Mouse (Mus musculus) hindbrain, embryonic 14.5 days (tissue): ENCODE data around the gene Scrn3. TPM values are rescaled to one million over a fixed set of nuclear protein-coding genes. Genes with fewer than 3 reads are reported as not detected.

Experiments used
- ATAC-seq: fragments of 200-750 bp; cut with Nextera tagmentation; 2 replicates; pipeline ENCODE4 v1.8.0; 2017; ENCODE audit warnings: moderate number of reproducible peaks, mild to moderate bottlenecking, moderate TSS enrichment, moderate library complexity; ENCODE audit not compliant: low FRiP score
- DNase-seq: peaks from one replicate; pipeline ENCODE4 v3.0.0-alpha.2; 2015; ENCODE audit warnings: low spot score
- H3K27ac ChIP-seq: fragments of 300-500 bp; sonication (generic); 2 replicates; pipeline ENCODE4 v1.5.1; 2014; ENCODE audit warnings: mild to moderate bottlenecking, moderate library complexity
- H3K27me3 ChIP-seq: fragments of 300-500 bp; sonication (generic); 2 replicates; pipeline ENCODE4 v1.6.1; 2014; ENCODE audit warnings: mild to moderate bottlenecking, low read length, mixed read lengths; ENCODE audit not compliant: control insufficient read depth, insufficient read depth
- H3K36me3 ChIP-seq: fragments of 300-500 bp; sonication (generic); replicated peaks from 2 replicates; pipeline ENCODE4 v1.6.1; 2014; ENCODE audit not compliant: control insufficient read depth, insufficient read depth
- H3K4me1 ChIP-seq: fragments of 300-500 bp; sonication (generic); replicated peaks from 2 replicates; pipeline ENCODE4 v1.6.1; 2014; ENCODE audit warnings: antibody characterized with exemption, low read length, mixed read lengths; ENCODE audit not compliant: control insufficient read depth, insufficient read depth
- H3K4me2 ChIP-seq: fragments of 300-500 bp; sonication (generic); replicated peaks from 2 replicates; pipeline ENCODE4 v1.6.1; 2014; ENCODE audit warnings: mild to moderate bottlenecking, moderate library complexity
- H3K4me3 ChIP-seq: fragments of 300-500 bp; sonication (generic); replicated peaks from 2 replicates; pipeline ENCODE4 v1.5.1; 2014; ENCODE audit warnings: mild to moderate bottlenecking, low read length
- H3K9ac ChIP-seq: fragments of 300-500 bp; sonication (generic); 2 replicates; pipeline ENCODE4 v1.6.1; 2014
- H3K9me3 ChIP-seq: fragments of 300-500 bp; sonication (generic); 2 replicates; pipeline ENCODE4 v1.6.1; 2016; ENCODE audit warnings: low read length; ENCODE audit not compliant: control insufficient read depth
- WGBS: fragments of 180-500 bp; shearing (Covaris S2); extraction: QIAGEN DNeasy Blood & Tissue Kit; methylation state at CpG from one replicate; pipeline ENCODE4 v1.1.7; 2014; 5-methylcytosine and 5-hydroxymethylcytosine counted together
- polyA plus RNA-seq: library from polyadenylated mRNA; unstranded; fragments of >200 nt; fragmentation: Nextera tagmentation; extraction: Ambion mirVana; gene quantifications from 2 replicates; pipeline ENCODE4 v1.2.1, GENCODE M21; 2014

The Scrn3 gene
- polyA plus RNA-seq, result 6.9 and 7.0 TPM in 2 replicates

DNA sequence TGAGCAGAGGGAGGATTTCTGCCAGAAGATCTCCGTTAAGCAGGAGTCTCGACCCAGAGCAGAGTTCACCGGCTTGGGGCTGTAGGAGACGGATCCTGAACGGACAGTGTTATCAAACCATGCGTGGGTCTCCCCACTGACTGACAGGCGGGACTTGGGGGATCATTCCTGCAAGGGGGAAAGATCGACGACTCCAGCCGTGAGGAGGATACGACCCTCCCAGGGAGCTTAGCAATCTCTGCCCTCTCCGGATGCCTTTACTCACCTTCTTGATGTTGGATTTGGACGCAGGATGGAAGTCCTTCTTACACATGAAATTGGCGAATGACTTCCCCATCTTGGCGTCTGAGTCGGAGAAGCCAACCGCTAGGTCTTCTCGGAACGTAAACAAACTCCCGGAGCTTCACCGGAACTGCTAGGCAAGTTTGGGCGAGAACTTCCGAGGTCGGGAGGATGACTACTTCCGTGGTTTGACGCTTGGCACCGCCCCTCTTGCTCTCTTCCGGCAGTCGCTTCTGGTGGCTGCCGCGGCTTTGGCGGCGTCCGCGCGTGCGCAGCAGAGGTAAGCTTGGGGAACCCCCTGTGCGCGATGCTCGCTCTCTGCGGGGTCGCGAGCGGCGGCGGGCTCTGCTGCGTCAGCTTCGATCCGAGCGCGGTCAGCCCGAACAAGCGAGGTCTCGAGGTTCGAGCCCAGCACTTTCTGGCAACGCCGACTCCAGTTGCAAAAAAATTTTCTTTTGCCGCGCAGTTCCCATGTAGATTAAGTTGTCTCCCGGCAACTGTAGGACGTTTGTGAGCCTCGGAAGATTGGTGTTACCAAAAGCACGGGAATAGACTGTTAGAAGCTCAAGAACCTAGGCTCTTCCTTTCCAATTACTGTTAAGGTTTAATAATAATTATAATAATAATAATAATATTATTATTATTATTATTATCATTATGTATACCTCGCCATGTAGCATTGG lies at the start of gene Scrn3, which contains the start of gene Cir1:
Scrn3 (plus strand) TSS at position 450 of the 965 bp plus-strand sequence.
Cir1 (minus strand) TSS at position 550 of the 965 bp plus-strand sequence.
- ATAC-seq (peak; percentile 97), DNase-seq (peak; percentile 98)
- Histone ChIP-seq H3K4me3 (peak within 1 kb of the TSS; percentile 80), H3K27ac (peak within 1 kb of the TSS; percentile 79), H3K27me3 (no peaks in the 10 kb centered on the region), H3K9ac (peak within 1 kb of the TSS; percentile 76), H3K4me1 (peaks cover 9% of the 10 kb centered on the region), H3K9me3 (no peaks in the 10 kb centered on the region), H3K36me3 (peaks cover 24% of the 10 kb centered on the region), H3K4me2 (peak within 1 kb of the TSS; percentile 89)
- under 1% methylated on average over 64 of the region's 64 CpGs for WGBS

DNA sequence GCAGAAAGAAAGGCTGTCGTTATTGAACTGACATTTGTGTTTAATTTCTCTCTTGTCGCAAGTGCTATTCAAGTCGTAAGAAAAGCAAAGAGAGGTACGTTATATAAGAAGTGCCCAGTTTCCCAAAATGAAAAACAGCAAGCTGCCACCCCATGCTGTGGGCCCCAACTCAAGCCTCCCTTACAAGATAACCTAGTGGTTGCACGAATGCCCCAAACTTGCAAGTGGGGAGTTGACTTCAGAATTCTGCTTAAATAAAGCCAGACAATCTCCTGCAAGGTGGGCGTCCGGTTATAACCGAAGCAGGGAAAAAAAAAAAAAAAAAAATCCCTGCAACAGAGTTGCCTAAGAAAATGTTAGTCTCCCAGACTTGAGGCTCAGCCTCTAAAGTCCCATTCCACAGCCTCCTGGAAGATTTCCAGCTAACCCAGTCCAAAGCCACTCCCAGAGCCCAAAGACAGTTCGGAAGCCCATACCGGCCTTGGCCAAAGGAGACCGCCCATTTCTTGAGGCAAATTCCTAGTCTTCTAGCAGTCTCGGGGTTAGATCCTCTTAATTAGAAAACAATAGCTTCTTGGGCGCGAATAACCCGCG lies 49.1 kb upstream of the Scrn3 start:
- H3K4me3 ChIP-seq, result peak overlapping the region; percentile 23
- peaks cover 4% of the 10 kb centered on the region; the same call in 1 of the 2 replicates for H3K4me1 ChIP-seq
- no peak overlapping the region for H3K27ac ChIP-seq
- WGBS, result 10% methylated on average over 16 of the region's 16 CpGs
- H3K36me3 ChIP-seq, result no peaks in the 10 kb centered on the region
- DNase-seq (no peak), ATAC-seq (no peak)
- peak overlapping the region; percentile 45 for H3K4me2 ChIP-seq
- no peaks in the 10 kb centered on the region for H3K9me3 ChIP-seq
- peaks cover 66% of the 10 kb centered on the region for H3K27me3 ChIP-seq
- no peak overlapping the region for H3K9ac ChIP-seq

DNA sequence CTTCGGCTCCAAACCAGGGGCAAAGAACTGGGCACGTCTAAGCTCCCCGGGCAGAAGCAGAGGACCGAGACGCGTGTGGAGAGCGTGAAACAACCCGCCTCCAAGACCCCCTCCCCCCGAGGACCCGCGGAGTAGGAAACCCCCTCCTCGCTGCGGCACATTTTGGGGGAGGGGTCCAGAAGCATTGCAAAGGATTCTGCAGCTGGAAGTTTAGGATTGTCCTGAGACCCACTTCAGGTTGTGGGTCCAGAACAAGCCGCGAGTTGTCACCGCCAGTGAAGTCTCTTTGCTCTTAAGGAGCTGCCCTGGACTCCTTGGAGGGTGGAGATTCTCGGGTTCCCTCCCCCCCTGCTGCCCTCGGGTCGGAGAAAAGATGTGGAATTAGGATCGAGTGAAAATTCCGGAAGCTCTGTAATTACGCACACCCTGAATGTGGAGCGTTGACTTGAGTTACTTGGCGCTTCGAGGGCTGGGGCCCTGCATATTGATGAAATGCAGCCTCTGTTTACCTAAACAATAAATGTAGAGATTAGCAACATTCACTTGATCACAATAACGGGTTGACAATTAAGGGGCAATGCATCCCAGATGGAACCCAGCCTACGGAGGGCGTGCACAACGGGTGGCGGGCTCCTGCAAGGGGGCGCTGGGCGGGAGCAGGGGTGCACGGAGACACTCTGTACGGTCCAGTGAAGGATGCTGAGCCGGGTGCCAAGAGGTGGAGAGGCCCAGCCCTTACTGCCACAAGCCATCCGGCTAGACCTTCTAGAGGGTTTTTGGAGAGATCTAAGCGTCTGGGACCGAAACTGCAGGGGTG lies 48.4 kb upstream of the Scrn3 start:
- Histone ChIP-seq H3K27me3 (peaks cover 71% of the 10 kb centered on the region), H3K4me2 (peak overlapping the region; percentile 45), H3K27ac (no peak overlapping the region), H3K36me3 (no peaks in the 10 kb centered on the region), H3K4me1 (peaks cover 4% of the 10 kb centered on the region; the same call in 1 of the 2 replicates), H3K9ac (no peak overlapping the region), H3K4me3 (peak overlapping the region; percentile 23), H3K9me3 (no peaks in the 10 kb centered on the region)
- WGBS, result 3% methylated on average over 38 of the region's 38 CpGs
- DNase-seq (no peak), ATAC-seq (no peak)

DNA sequence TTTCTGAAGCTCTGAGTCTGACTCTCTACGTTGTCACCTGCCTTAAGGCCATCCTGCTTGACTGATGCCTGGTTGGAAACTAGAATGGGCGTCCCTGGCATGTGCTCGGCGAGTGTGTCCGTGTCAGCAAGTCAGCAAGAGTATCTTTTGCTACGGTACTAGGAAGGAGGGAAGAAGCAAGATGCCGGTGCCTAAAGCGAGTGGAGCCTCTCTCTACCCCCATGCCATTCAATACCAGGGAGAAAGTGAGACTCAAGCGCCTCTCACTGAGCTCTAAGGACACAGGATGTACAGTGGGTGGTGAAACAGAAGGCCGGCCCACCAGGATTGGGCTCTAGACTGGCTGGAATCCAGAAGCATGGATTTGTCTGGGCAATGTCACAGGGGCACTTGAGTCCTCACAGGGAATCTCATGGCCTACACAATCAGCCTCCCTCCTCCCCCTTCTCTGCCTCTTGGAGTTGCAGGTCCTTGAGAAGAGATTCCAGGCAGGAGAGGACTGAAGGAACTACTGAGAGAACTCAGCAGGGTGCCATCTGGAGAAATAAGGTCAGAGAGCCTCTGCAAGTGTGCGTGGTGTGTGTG lies 47.7 kb upstream of the Scrn3 start:
- Histone ChIP-seq H3K9ac (no peak overlapping the region), H3K4me2 (peak overlapping the region; percentile 45), H3K4me1 (peaks cover 4% of the 10 kb centered on the region; the same call in 1 of the 2 replicates), H3K36me3 (no peaks in the 10 kb centered on the region), H3K27ac (no peak overlapping the region), H3K4me3 (no peak overlapping the region), H3K9me3 (no peaks in the 10 kb centered on the region), H3K27me3 (peaks cover 78% of the 10 kb centered on the region)
- ATAC-seq (no peak), DNase-seq (no peak)
- 8% methylated on average over 11 of the region's 11 CpGs for WGBS

- DNase-seq (no peak), ATAC-seq (no peak)
- no peak overlapping the region for H3K27ac ChIP-seq
- no peak overlapping the region for H3K4me3 ChIP-seq
- no peak overlapping the region for H3K4me2 ChIP-seq
- no peak overlapping the region for H3K9ac ChIP-seq
- no peaks in the 10 kb centered on the region for H3K9me3 ChIP-seq
- H3K4me1 ChIP-seq, result peaks cover 4% of the 10 kb centered on the region; the same call in 1 of the 2 replicates
- H3K36me3 ChIP-seq, result no peaks in the 10 kb centered on the region
- H3K27me3 ChIP-seq, result peaks cover 86% of the 10 kb centered on the region
- 8% methylated on average over 5 of the region's 5 CpGs for WGBS
Measured at GRCm38 (mm10) chr2:73266011-73266410, 46.4 kb upstream of the Scrn3 start.

GRCm38 (mm10) chr2:73266623-73267022 lies 45.8 kb upstream of the Scrn3 start:
- Histone ChIP-seq H3K36me3 (no peaks in the 10 kb centered on the region), H3K4me1 (peaks cover 4% of the 10 kb centered on the region; the same call in 1 of the 2 replicates), H3K27ac (no peak overlapping the region), H3K4me3 (no peak overlapping the region), H3K27me3 (peaks cover 91% of the 10 kb centered on the region), H3K9me3 (no peaks in the 10 kb centered on the region), H3K4me2 (no peak overlapping the region), H3K9ac (no peak overlapping the region)
- WGBS, result 72% methylated on average over 1 of the region's 1 CpGs
- DNase-seq (no peak), ATAC-seq (no peak)

GRCm38 (mm10) chr2:73267231-73267630 lies 45.2 kb upstream of the Scrn3 start:
- Histone ChIP-seq H3K9ac (no peak overlapping the region), H3K27ac (no peak overlapping the region), H3K4me3 (no peak overlapping the region), H3K4me2 (no peak overlapping the region), H3K4me1 (peaks cover 4% of the 10 kb centered on the region; the same call in 1 of the 2 replicates), H3K9me3 (no peaks in the 10 kb centered on the region), H3K27me3 (peaks cover 91% of the 10 kb centered on the region), H3K36me3 (no peaks in the 10 kb centered on the region)
- DNase-seq (no peak), ATAC-seq (no peak)
- WGBS, result 26% methylated on average over 3 of the region's 3 CpGs

DNA sequence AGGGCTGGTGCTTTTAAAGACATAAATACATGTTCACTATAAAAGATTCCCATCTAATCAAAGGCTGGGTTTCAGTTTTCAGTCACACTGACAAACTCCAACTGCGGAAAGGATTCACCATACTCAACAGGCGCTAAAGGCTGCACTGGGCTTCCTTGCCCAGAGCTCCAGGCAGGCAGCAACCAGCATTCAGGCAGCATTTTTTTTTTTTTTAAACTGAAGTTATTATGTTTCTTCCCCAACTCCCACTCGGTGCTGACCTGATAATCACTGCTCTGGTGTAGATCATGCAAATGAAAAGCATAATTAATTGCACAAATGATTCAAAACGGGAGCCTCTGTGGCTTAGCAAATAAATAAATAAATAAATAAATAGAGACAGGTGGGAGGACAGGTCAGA lies 44.6 kb upstream of the Scrn3 start:
- Histone ChIP-seq H3K4me2 (no peak overlapping the region), H3K4me3 (no peak overlapping the region), H3K27me3 (peaks cover 86% of the 10 kb centered on the region), H3K9me3 (no peaks in the 10 kb centered on the region), H3K9ac (no peak overlapping the region), H3K4me1 (peaks cover 4% of the 10 kb centered on the region; the same call in 1 of the 2 replicates), H3K27ac (no peak overlapping the region), H3K36me3 (no peaks in the 10 kb centered on the region)
- 6% methylated on average over 4 of the region's 4 CpGs for WGBS
- ATAC-seq, result no peak
- no peak for DNase-seq
